In the genomic region with DNA sequence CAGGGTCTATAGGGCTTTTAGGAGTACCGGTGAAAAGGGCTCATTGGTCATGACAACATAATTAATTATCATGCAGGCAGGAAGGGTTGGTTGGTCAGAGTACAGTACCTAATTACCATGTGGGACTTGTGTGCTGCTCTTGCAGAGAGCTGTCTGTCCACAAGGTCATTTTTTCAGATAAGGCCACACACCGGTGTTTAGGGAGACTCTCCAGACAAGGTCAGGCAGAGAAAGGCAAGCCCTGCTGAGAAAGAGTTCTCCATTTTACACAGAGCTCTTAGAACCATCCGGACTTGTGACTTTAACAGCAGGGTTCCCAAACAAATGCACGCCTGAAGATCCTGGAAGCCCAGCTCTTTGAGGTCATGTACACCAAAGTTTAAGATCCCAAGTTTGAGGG, we compare ENCODE assay signal across 9 mouse cellular contexts.
"Had no signal": no experiment of that assay in that cellular context is flagged by ENCODE, and none has a peak within 500 bp of the region (broad histone marks: within the 10 kb centered on the region; RNA-seq: fewer than 3 reads in every experiment).

No protein-coding gene starts in this region.

- H3K36me3 ChIP-seq: limb, embryonic 13.5 days; midbrain, embryonic 12.5 days; neural tube, embryonic 13.5 days had no signal

- H3K4me1 ChIP-seq: limb, embryonic 13.5 days; midbrain, embryonic 12.5 days had no signal

- H3K9ac ChIP-seq: limb, embryonic 13.5 days; liver, embryonic 14.5 days; midbrain, embryonic 12.5 days; neural tube, embryonic 13.5 days had no signal

- ATAC-seq: midbrain, embryonic 16.5 days had no signal

- H3K4me3 ChIP-seq: limb, embryonic 13.5 days; midbrain, embryonic 12.5 days; neural tube, embryonic 13.5 days had no signal

- H3K27ac ChIP-seq: limb, embryonic 13.5 days; liver, embryonic 14.5 days; midbrain, embryonic 12.5 days; neural tube, embryonic 13.5 days had no signal

- DNase-seq: left cerebral cortex, postnatal 4 days; lung, adult 18-20 months; right cerebral cortex, postnatal 14 days; thymus, postnatal 36 days had no signal

- H3K27me3 ChIP-seq: limb, embryonic 13.5 days; midbrain, embryonic 12.5 days; neural tube, embryonic 13.5 days had no signal

- H3K4me2 ChIP-seq: limb, embryonic 13.5 days; midbrain, embryonic 12.5 days; neural tube, embryonic 13.5 days had no signal

- H3K9me3 ChIP-seq: limb, embryonic 13.5 days; midbrain, embryonic 12.5 days; neural tube, embryonic 13.5 days had no signal
